Mouse (Mus musculus): Measurements from ENCODE around the gene Dhx30.

Dhx30 gene

DNA sequence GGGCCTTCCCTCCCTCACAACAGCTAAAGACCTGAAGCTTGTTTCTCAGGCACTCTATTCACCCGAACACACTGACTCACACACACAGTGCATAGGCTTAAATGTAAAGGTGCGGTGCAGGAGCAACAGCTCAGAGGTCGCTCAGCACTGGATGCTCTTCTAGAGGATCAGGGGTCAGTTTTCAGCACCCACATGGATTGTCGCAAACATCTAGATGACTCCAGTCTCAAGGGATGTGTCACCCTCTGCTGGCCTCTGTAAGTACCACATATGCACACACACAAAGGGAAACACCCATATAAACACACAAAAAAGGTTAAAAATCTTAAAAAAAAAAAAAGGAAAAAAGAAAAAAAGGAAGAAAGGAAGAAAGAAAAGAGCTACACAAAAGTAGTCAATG is 22.9 kb downstream of the Dhx30 start:
- in situ Hi-C loops (cut with MboI), result loop anchor here (25.0 kb wide), 1 partner anchor 207 kb away; the partner anchor contains the start of gene Cdc25a

DNA sequence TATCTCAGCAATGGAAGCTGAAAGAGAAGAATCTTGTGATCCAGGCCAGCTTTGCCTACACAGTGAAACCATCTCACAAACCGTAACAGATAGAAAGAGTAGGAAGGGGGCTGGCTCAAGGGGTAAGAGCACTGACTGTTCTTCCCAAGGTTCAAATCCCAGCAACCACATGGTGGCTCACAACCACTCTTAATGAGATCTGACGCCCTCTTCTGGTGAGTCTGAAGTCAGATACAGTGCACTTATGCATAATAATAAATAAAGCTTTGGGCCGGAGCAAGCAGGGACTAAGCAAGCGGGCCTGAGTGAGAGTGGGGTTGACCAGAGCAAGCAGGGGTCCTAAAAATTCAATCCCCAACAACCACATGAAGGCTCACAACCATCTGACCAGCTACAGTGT is 24.3 kb downstream of the Dhx30 start:
- in situ Hi-C loops (cut with MboI), result loop anchor here (25.0 kb wide), 1 partner anchor 206 kb away; the partner anchor contains the start of gene Cdc25a

DNA sequence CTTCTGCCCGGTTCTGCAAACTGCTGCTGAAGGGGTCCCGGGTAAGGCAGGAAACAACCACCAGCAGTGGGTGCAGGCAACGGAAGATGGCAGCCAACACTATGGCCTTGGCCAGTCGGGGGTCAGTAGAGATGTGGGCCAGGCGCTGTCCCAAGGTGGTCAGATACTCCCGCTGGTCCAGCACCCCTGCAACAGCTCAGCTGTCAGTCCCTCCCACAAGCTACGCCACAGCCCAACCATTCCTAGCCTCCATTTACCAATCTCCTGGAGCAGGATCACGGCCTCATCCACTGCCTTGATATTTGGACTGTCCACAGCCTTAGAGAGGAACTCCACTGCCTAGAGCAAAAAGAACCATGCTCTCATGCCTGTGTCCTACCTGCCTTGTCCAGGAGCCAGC is 31.9 kb downstream of the Dhx30 start:
- in situ Hi-C loops (cut with MboI), result loop anchor here (25.0 kb wide), 1 partner anchor 198 kb away; the partner anchor contains the start of gene Cdc25a

DNA sequence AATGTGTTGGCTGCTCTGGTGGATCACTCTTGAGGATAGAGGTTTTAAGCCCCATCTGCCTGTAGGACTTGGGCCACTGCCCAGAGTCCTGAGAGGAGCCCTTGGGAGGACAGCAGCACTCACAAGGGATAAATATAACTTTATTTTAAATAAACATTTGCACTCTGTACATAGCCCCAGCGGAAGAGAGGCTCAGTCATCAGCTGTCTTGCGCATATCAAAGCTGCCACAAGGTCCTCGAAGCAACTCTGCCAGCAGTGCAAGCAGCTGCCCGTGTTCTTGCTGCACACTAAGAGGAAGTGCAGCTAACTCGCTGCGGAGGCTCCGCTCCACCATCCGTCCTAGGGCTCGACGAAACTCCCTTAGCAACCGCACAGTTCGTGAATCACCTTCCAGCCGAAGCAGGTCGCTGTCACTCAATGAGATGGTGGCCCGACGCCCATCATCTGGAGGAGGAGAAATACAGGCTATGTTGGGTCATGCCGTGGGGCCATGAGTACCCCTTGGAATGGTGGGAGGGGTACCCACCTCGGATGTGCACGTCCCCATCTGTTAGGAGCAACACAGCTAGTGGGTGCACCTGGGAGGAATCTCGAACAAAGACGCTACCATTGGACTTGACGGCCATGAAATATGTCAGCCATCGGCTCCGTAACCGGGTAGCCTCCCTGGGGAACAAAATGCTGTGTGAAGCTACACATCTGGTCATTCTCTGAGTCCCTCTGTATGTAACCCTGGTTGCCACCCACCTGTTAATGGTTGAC is 33.2 kb downstream of the Dhx30 start:
- in situ Hi-C loops (cut with MboI), result loop anchor here (25.0 kb wide), 1 partner anchor 197 kb away; the partner anchor contains the start of gene Cdc25a

DNA sequence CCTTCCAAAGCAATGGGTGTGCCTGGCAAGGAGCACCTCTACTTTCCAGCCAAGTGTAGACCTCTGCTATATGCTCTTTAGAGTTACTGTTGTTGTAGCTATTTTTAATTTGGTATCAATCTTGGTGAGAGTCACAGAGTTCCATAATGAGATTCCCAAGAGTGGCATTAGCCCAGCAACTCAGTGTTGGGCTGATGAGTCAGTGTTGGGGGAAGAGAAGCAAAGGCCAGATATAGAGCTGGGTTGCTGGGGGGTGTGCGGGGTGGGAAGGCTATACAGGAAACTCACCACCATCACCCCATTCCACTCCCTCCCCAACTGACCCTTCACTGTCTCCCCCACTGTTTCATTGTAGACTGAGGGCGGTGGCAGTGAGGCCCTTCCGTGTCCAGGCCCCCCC is 36.6 kb downstream of the Dhx30 start:
- in situ Hi-C loops (cut with MboI), result loop anchor here (25.0 kb wide), 1 partner anchor 194 kb away; the partner anchor contains the start of gene Cdc25a

DNA sequence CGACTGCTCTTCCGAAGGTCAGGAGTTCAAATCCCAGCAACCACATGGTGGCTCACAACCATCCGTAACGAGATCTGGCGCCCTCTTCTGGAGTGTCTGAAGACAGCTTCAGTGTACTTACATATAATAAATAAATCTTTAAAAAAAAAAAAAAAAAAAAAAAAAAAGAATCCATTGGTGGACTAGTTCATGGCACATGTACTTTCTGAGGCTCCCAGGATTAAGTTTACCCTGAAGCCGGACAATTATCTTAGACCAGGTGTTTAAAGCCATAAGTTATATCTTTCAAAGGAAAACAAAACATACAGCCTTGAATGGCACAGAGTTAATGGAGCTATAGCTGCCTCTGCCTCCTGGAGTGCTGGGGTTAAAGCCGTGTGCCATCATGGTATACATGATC is 41.2 kb downstream of the Dhx30 start:
- in situ Hi-C loops (cut with MboI), result loop anchor here (25.0 kb wide), 1 partner anchor 189 kb away; the partner anchor contains the start of gene Cdc25a

DNA sequence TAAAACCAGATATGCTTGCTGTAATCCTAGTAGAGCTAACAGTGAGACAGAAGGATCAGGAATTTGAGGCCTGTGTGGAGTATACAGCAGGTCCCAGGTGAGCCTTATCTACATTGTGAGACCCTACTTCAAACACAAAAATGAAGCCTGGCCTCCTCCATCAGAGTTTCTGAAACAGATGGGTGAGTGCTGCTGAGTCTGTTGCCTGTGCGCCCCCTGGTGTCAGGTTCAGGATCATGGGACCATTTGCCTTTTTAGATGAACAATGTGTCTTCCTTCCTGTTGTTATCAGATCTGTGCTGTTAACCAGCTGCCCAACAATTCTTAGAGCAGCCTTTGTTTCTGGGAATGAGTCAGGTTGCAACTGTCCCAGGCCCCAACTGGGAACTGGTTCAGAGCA is 45.8 kb downstream of the Dhx30 start:
- in situ Hi-C loops (cut with MboI), result no loop called here

DNA sequence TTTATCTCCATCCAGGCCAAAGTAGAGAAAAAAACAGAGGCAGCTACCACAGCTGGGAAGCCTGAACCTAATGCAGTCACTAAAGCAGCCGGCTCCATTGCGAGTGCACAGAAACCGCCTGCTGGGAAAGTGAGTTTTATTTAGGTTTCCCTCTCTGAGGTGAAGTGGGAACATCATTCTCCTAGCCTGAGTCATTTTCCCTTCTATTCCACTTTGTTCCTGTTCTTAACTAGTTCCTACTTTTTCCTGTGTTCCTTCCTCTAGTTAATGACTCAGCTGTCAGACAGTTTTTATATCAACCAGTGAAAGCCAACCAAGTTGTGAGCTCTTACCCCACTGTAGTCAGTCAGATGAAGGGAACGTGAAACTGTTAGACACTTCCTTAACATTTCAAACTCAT is 46.6 kb downstream of the Dhx30 start:
- in situ Hi-C loops (cut with MboI), result no loop called here

DNA sequence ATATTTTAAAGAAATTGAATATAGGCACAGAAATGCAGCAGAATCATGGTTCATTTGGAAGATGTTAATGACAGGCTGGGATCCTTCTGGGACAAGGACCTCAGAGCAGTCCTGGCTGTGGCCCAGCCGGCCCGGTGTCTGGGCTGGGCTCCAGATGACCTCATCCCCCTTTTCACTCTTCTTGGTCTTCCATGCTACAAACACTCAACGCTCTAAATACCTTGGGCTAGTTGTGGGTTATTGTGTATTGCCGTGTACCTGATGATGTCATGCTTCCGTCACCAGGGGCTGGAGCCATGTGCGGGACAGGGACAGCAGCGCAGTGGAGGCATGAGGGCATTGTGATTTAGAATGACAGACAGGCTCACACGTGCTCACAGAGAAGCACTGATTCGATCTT is 47.3 kb downstream of the Dhx30 start:
- in situ Hi-C loops (cut with MboI), result no loop called here

DNA sequence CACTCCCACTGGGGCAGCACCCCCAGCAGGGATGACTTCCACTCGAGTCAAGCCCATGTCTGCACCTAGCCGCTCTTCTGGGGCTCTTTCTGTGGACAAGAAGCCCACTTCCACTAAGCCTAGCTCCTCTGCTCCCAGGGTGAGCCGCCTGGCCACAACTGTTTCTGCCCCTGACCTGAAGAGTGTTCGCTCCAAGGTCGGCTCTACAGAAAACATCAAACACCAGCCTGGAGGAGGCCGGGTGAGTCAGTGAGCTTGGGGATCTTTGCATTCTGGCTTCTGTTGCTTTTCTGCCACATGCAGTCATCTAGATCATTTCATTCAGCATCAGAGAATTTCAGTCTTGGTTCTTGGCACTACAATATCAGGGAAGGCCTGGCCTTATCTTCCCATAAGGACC is 48.9 kb downstream of the Dhx30 start:
- in situ Hi-C loops (cut with MboI), result no loop called here

DNA sequence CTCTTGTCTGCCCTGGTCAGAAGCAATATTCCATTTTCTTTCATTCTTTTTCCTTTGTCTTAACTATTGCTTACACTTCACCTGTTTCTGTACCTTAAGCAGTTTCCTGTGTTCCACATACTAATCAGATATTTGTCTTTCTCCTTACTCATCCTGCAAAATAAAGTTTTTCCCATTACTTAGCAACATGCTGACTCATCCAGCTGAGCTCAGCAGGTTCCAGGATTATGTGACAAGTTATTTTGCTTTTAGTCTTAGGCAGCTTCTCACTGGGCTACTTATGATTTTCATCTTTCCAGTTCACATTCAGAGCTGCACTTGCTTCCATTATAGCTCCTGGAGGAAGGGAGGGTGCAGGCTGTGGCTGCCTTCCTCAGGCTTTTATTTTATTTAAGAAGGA is 53.0 kb downstream of the Dhx30 start:
- in situ Hi-C loops (cut with MboI), result no loop called here

DNA sequence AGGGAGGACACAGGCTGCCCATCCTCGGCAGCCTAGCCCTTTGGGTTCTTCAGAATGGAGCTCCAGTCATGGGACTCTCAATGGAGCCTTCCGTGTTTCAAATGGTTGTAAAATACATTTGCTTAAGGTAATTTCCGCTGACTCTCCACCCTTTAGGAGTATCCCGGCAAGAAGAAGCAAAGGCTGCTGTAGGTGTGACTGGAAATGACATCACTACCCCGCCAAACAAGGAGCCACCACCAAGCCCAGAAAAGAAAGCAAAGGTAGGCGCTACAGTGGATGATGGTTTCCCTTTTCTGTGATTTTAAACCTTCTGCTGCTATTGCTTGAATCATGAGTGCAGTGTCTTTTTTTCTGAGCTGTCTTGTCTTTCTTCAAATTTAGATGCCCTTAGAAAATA is 54.8 kb downstream of the Dhx30 start:
- in situ Hi-C loops (cut with MboI), result no loop called here

DNA sequence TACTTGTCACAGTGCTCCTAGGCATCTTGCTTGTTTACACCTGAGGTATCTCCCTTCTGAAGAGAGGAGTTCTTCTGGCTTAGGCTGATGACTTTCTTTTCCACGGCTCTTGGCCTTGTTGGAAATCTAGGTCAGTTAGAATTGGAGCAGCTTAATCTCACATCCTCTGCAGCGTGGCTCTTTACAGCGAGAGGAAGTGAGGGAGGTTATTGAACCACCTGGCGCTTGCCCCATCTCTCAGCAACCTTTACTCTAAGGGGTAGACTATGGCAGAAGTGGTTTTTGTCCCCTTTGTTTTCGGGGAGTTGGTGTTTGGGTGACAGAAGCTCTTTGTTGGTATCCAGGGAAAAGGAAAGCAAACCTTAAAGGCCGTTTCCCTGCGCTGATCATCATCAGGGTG is 55.2 kb downstream of the Dhx30 start:
- in situ Hi-C loops (cut with MboI), result no loop called here

DNA sequence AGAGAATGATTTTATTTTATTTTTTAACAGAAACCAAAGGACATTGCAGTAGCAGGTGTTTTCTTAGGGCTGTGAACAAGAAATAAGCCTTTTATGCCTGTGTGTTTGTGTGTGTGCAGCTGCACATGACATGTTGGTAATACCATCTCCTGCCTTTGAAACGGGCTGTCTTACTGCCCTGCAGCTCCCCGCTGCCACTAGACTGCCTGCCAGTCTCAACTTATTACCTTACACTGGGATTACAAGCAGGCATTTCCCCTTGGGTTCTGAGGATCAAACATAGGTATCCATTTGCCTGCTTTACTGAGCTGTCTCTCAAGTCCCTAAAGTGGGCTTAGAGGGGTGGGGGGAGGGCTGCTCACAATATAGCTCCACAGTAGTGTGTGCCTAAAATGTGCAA is 56.9 kb downstream of the Dhx30 start:
- in situ Hi-C loops (cut with MboI), result no loop called here

DNA sequence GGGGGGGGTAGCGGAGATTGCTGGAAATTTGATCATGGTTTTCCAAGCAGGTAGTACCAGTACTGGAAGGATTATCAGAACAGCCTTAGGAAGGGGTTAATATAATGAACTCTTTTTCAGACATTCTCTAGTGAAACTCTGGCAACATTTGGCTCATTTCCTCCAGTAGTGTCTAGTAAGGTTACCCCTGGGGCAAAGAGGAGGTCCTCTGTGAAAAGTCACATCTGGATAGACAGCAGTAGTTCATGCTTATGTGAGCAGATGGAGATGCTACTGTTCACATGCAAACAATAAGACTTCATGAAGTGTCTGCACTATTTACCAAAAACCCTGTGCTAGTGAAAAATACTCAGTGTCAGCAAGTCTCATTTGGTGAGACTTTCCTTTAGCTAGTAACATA is 60.4 kb downstream of the Dhx30 start:
- in situ Hi-C loops (cut with MboI), result no loop called here

DNA sequence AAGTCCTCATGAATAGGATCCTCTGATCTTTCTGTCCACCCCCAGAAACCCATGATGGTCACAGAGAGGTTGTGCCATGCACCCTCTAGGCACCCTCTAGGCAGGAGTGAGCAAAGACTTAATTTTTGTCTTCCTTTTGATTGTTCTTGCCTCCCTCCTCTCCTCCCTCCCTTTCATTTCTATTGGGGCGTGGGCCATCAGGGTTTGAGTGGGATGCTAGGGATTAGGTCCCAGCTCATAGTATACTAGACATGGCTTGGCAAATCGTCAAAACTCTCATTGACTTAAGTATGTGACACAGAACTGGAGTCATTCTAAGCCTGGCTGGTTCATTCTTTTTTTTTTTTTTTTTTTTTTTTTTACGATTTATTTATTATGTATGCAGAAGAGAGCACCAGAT is 62.8 kb downstream of the Dhx30 start:
- in situ Hi-C loops (cut with MboI), result no loop called here

DNA sequence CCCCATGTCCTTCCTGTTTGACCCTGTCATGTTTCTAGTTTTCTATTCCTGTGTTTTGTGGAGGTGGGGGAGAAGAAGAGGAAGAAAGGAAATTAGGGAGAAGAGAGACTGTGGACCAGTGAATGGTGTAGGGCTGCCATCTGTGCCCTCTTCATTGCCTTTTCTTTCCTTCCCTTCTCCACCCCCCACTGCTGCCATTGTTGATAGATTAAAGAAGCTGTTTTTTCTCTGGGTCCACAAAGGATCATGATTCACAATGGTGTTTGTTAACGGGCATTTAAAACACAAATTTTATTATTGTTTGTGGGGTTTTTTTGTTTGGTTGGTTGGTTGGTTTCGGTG is 63.6 kb downstream of the Dhx30 start:
- in situ Hi-C loops (cut with MboI), result no loop called here

DNA sequence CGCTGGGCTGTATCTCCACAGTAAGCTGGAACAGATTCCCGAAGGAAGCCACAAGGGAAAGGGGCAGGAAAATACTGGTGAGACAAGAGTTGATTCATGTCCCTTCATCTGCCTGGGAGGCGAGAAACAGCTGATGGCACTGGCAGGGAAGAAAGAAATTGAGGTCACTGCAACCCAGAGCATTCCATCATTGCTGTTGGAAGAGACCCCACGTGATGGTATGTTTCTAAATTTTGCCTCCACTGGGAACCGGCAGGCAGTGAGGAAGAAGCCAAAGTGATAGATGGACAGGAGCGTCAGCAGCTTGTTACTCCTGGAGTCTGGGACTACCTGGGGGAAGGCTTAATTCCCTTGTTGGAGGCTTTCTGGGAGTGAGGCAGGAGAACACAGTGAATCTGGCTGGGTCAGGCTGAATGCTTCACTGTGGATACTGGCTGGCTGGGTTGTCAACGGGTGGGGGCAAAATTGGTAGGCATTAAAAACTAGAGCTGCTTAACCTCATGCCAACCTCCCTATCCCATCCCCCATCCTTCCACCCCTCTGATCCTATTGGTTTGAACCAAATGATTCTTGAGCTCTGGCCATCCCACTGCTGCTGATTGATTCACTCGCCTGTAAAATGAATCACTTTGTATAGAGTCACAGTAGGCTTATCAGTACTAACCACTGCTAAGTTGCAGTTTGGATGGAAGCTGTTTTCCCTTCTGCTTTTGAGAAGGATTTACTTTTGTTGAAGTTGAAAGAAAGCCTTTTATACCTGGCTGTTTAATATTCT is 64.1 kb downstream of the Dhx30 start:
- in situ Hi-C loops (cut with MboI), result no loop called here

DNA sequence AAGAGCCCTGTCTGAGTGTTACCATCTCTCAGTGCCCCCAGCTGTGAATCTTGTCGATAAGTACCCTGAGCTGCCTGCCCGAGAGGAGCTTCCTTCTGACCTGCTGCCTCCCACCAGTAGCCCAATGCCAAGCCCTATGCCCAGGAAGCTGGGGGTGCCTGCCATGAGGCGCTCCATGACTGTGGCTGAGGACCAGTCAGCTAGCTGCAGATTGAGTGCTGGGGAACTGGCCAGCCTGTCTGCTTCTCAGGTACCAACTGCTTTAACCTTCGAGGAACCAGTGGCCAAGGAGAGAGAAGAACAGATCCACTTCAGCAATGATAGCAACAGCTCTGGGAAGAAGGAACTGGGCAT is 64.7 kb downstream of the Dhx30 start:
- in situ Hi-C loops (cut with MboI), result no loop called here

DNA sequence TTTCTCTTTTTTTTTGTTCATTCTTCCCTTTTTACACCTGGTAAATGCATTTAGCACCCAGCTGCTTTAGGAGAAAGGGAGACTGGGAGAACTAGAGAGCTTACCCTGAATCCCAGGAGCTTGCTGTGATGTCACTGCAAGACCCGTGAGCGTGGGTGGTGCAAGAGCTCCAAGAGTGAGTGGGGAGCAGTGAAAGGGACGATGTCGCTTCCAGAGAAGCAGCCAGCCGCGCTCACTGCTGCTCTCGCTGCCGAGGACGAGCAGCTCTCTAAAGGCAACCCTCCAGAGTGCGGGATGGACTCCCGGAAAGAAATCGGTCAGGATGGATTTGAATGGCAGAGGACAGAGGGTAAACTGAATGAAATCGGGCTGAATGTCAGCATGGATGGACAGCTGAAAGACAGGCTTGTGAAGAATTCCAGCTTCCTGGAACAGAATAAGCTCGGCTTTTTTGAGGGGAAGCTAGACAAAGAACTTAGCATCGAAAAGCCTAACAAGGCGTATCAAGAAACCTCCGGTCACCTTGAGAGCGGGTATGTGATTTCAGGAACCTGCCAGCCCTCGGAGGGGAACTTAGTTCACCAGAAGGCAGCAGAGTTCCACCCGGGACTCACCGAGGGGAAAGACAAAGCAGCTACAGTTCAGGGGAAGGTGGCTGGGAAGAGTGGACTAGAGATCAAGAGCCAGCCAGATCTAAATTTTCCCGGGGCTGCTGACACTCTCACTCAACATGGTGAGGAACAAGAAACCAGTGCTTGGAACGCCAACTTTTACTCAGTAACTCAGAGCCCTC is 65.6 kb downstream of the Dhx30 start:
- in situ Hi-C loops (cut with MboI), result no loop called here

DNA sequence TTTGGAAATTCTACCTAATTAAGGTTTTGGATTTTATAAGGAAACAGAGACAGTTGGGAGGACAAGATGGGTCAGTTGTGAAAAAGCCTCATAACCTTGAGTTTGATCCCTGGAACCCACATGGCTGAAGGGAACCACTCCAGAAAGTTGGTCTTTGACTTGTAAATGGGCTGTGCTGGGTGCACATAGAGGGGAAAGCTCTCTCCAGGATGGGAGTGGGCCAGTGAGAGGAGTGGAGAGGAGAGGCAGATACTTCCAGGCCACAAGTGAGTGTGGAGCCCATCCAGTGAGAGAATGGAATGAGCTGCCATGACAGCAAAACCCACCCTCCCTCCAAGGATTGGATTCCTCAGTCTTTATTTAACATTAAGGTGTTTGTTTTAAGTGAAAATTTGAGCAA is 66.4 kb downstream of the Dhx30 start:
- in situ Hi-C loops (cut with MboI), result no loop called here

DNA sequence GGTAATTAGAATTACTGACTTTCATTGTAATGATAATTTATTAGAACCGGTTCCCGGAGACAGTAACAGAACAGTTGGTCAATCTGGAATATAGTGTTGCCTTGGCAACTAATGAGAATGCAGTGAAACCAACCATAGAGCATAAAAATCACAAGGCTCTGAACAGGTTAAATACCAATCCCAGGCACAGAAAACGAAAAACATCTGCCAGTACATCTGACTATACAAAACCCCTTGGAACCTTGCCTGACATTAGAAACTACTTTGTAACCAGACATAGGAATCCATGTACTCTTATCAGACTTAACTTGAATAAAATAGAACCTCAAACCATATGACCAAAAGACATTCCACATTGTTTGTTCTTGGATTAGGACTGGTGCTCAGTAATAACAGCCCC is 69.8 kb downstream of the Dhx30 start:
- in situ Hi-C loops (cut with MboI), result no loop called here

DNA sequence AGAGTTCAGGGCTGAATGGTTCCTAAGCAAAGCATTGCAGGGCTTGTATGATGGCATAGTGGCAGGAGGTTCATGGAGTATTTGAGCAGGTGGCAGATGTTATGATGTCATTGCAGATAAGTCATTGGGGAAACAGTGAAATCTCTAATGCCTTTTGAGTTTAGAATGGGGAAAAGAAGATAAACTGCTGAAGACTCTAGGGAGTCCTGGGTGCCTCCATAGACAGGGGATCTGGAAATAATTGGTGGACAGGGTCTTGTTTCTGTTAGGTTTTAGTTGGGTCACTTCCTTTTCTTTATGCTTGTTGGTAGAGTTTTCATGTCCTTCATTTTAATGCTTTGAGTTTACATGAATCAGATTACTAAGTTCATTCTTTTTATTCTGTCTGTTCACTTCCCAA is 70.4 kb downstream of the Dhx30 start:
- in situ Hi-C loops (cut with MboI), result no loop called here

Measured in mature B cell (primary cell).